Mouse (Mus musculus): ENCODE results near the gene Fam216a. TPM values are rescaled to one million over a fixed set of nuclear protein-coding genes. Genes with fewer than 3 reads are reported as not detected.
"Not testable (repeated sequence)": the region's sequence is repeated elsewhere in the genome, so short reads cannot be mapped to it uniquely, and the experiment has no call there.

Gene Fam216a
- 58.3 and 59.3 TPM in 2 replicates for polyA plus RNA-seq (2015; fragmentation: Nextera tagmentation; extraction: Ambion mirVana)

- peak within 1 kb of the TSS; percentile 72 for H3K4me3 ChIP-seq
- H3K36me3 ChIP-seq = peaks cover 40% of the 10 kb centered on the region
- peak; percentile 94 for ATAC-seq (ENCODE audit: insufficient number of reproducible peaks, low FRiP score, low TSS enrichment, low read depth)
- under 1% methylated on average over 53 of the region's 53 CpGs for WGBS
- peak within 1 kb of the TSS; percentile 77 for H3K9ac ChIP-seq
- peak within 1 kb of the TSS; percentile 61 for H3K4me2 ChIP-seq
- peaks cover 19% of the 10 kb centered on the region for H3K4me1 ChIP-seq
- H3K9me3 ChIP-seq = no peaks in the 10 kb centered on the region
- peak within 1 kb of the TSS; percentile 95 for H3K27ac ChIP-seq
- no peaks in the 10 kb centered on the region for H3K27me3 ChIP-seq
Measured at GRCm38 (mm10) chr5:122372192-122372769, at the start of gene Fam216a. TSS of gene Fam216a (minus strand) at chr5:122372364.

GRCm38 (mm10) chr5:122421271-122422068 is 49.3 kb upstream of the Fam216a start, which contains the start of gene Anapc7:
TSS of gene Anapc7 (plus strand) at chr5:122421693.
- Histone ChIP-seq H3K9ac (peak within 1 kb of the TSS; percentile 93), H3K36me3 (no peaks in the 10 kb centered on the region), H3K4me1 (peaks cover 16% of the 10 kb centered on the region), H3K4me3 (peak within 1 kb of the TSS; percentile 90), H3K27me3 (no peaks in the 10 kb centered on the region), H3K27ac (peak within 1 kb of the TSS; percentile 90), H3K9me3 (no peaks in the 10 kb centered on the region), H3K4me2 (peak within 1 kb of the TSS; percentile 83)
- WGBS = 19% methylated on average over 17 of the region's 17 CpGs
- no peak for ATAC-seq (ENCODE audit: insufficient number of reproducible peaks, low FRiP score, low TSS enrichment, low read depth)

GRCm38 (mm10) chr5:122420676-122421075 is 48.5 kb upstream of the Fam216a start:
- not testable (repeated sequence) for H3K4me2 ChIP-seq; H3K9ac ChIP-seq; H3K4me3 ChIP-seq; H3K36me3 ChIP-seq; H3K27ac ChIP-seq; ATAC-seq (ENCODE audit: insufficient number of reproducible peaks, low FRiP score, low TSS enrichment, low read depth); H3K9me3 ChIP-seq; H3K27me3 ChIP-seq
- H3K4me1 ChIP-seq = peaks cover 16% of the 10 kb centered on the region
- 59% methylated on average over 4 of the region's 4 CpGs for WGBS

GRCm38 (mm10) chr5:122415465-122415864 is 43.3 kb upstream of the Fam216a start:
- Histone ChIP-seq H3K4me2 (no peak overlapping the region), H3K4me3 (no peak overlapping the region), H3K27me3 (no peaks in the 10 kb centered on the region), H3K27ac (no peak overlapping the region), H3K4me1 (no peaks in the 10 kb centered on the region), H3K9ac (no peak overlapping the region), H3K9me3 (no peaks in the 10 kb centered on the region), H3K36me3 (0 out of 2 replicates have a peak, but pooled peaks cover under 1% of the 10 kb centered on the region)
- ATAC-seq (ENCODE audit: insufficient number of reproducible peaks, low FRiP score, low TSS enrichment, low read depth) = no peak
- 89% methylated on average over 12 of the region's 12 CpGs for WGBS

GRCm38 (mm10) chr5:122414351-122414750 is 42.2 kb upstream of the Fam216a start:
- no peaks in the 10 kb centered on the region for H3K27me3 ChIP-seq
- no peaks in the 10 kb centered on the region for H3K4me1 ChIP-seq
- peaks cover 9% of the 10 kb centered on the region; the same call in 1 of the 2 replicates for H3K36me3 ChIP-seq
- H3K9ac ChIP-seq = no peak overlapping the region
- WGBS = 84% methylated on average over 5 of the region's 5 CpGs
- no peak for ATAC-seq (ENCODE audit: insufficient number of reproducible peaks, low FRiP score, low TSS enrichment, low read depth)
- H3K4me2 ChIP-seq = no peak overlapping the region
- H3K4me3 ChIP-seq = no peak overlapping the region
- H3K9me3 ChIP-seq = no peaks in the 10 kb centered on the region
- H3K27ac ChIP-seq = no peak overlapping the region

- 49% methylated on average over 6 of the region's 6 CpGs for WGBS
- no peak overlapping the region for H3K9ac ChIP-seq
- no peak overlapping the region for H3K27ac ChIP-seq
- H3K9me3 ChIP-seq = no peaks in the 10 kb centered on the region
- no peak for ATAC-seq (ENCODE audit: insufficient number of reproducible peaks, low FRiP score, low TSS enrichment, low read depth)
- no peaks in the 10 kb centered on the region for H3K27me3 ChIP-seq
- peaks cover 9% of the 10 kb centered on the region; the same call in 1 of the 2 replicates for H3K36me3 ChIP-seq
- no peaks in the 10 kb centered on the region for H3K4me1 ChIP-seq
- H3K4me2 ChIP-seq = no peak overlapping the region
- no peak overlapping the region for H3K4me3 ChIP-seq
Measured at GRCm38 (mm10) chr5:122412826-122413225, 40.7 kb upstream of the Fam216a start.

GRCm38 (mm10) chr5:122411892-122412291 is 39.7 kb upstream of the Fam216a start:
- H3K4me2 ChIP-seq = no peak overlapping the region
- no peak overlapping the region for H3K9ac ChIP-seq
- no peaks in the 10 kb centered on the region for H3K27me3 ChIP-seq
- no peak overlapping the region for H3K4me3 ChIP-seq
- H3K27ac ChIP-seq = no peak overlapping the region
- H3K36me3 ChIP-seq = peaks cover 17% of the 10 kb centered on the region
- WGBS = 59% methylated on average over 5 of the region's 5 CpGs
- H3K4me1 ChIP-seq = no peaks in the 10 kb centered on the region
- ATAC-seq (ENCODE audit: insufficient number of reproducible peaks, low FRiP score, low TSS enrichment, low read depth) = no peak
- H3K9me3 ChIP-seq = no peaks in the 10 kb centered on the region

- H3K4me1 ChIP-seq = no peaks in the 10 kb centered on the region
- H3K4me3 ChIP-seq = no peak overlapping the region
- H3K9me3 ChIP-seq = no peaks in the 10 kb centered on the region
- H3K27me3 ChIP-seq = no peaks in the 10 kb centered on the region
- H3K27ac ChIP-seq = no peak overlapping the region
- no peak overlapping the region for H3K9ac ChIP-seq
- H3K36me3 ChIP-seq = peaks cover 36% of the 10 kb centered on the region
- no peak overlapping the region for H3K4me2 ChIP-seq
- 88% methylated on average over 19 of the region's 19 CpGs for WGBS
- no peak for ATAC-seq (ENCODE audit: insufficient number of reproducible peaks, low FRiP score, low TSS enrichment, low read depth)
Measured at GRCm38 (mm10) chr5:122409692-122410645, 37.8 kb upstream of the Fam216a start.

- no peak for ATAC-seq (ENCODE audit: insufficient number of reproducible peaks, low FRiP score, low TSS enrichment, low read depth)
- whole genome bisulfite sequencing = 93% methylated on average over 10 of the region's 10 CpGs
- peaks cover 78% of the 10 kb centered on the region for H3K36me3 ChIP-seq
Measured at GRCm38 (mm10) chr5:122405537-122405936, 33.4 kb upstream of the Fam216a start.

GRCm38 (mm10) chr5:122403362-122403761 is 31.2 kb upstream of the Fam216a start:
- H3K4me3 ChIP-seq = no peak overlapping the region
- no peak for ATAC-seq (ENCODE audit: insufficient number of reproducible peaks, low FRiP score, low TSS enrichment, low read depth)
- 91% methylated on average over 12 of the region's 12 CpGs for WGBS

More at GRCm38 (mm10) chr5:122405537-122405936, 33.4 kb upstream of the Fam216a start:
- Histone ChIP-seq H3K4me1 (no peaks in the 10 kb centered on the region), H3K9me3 (no peaks in the 10 kb centered on the region), H3K27ac (no peak overlapping the region), H3K27me3 (no peaks in the 10 kb centered on the region), H3K4me2 (no peak overlapping the region), H3K4me3 (no peak overlapping the region), H3K9ac (no peak overlapping the region)

GRCm38 (mm10) chr5:122402772-122403171 is 30.6 kb upstream of the Fam216a start:
- Histone ChIP-seq H3K4me1 (no peaks in the 10 kb centered on the region), H3K9ac (no peak overlapping the region), H3K4me3 (no peak overlapping the region), H3K27me3 (no peaks in the 10 kb centered on the region), H3K4me2 (no peak overlapping the region), H3K36me3 (peaks cover 94% of the 10 kb centered on the region), H3K9me3 (no peaks in the 10 kb centered on the region), H3K27ac (no peak overlapping the region)
- WGBS = 82% methylated on average over 5 of the region's 5 CpGs
- ATAC-seq (ENCODE audit: insufficient number of reproducible peaks, low FRiP score, low TSS enrichment, low read depth) = no peak; the same call in 1 of the 2 replicates

More at GRCm38 (mm10) chr5:122403362-122403761, 31.2 kb upstream of the Fam216a start:
- no peak overlapping the region for H3K27ac ChIP-seq
- no peaks in the 10 kb centered on the region for H3K27me3 ChIP-seq
- no peaks in the 10 kb centered on the region for H3K9me3 ChIP-seq
- H3K4me1 ChIP-seq = no peaks in the 10 kb centered on the region
- peaks cover 89% of the 10 kb centered on the region for H3K36me3 ChIP-seq
- no peak overlapping the region for H3K9ac ChIP-seq
- H3K4me2 ChIP-seq = no peak overlapping the region

All from limb, embryonic 15.5 days (tissue).